Mouse (Mus musculus) pancreas, adult 10 weeks (tissue): ENCODE results near the gene Mcm3. TPM values are rescaled to one million over a fixed set of nuclear protein-coding genes. Genes with fewer than 3 reads are reported as not detected.

ENCODE experiments used
- polyA plus RNA-seq: library from polyadenylated mRNA; stranded (reverse); fragments of 350-450 nt; fragmentation: Illumina TruSeq; extraction: RNeasy Lipid Tissue Mini Kit (QIAGEN cat#74804); gene quantifications from one replicate; pipeline ENCODE4 v1.2.3, GENCODE M21; 2015; ENCODE audit warnings: low read depth, low replicate concordance; ENCODE audit not compliant: insufficient read depth

Mcm3 gene
- polyA plus RNA-seq = 2.4 TPM

DNA sequence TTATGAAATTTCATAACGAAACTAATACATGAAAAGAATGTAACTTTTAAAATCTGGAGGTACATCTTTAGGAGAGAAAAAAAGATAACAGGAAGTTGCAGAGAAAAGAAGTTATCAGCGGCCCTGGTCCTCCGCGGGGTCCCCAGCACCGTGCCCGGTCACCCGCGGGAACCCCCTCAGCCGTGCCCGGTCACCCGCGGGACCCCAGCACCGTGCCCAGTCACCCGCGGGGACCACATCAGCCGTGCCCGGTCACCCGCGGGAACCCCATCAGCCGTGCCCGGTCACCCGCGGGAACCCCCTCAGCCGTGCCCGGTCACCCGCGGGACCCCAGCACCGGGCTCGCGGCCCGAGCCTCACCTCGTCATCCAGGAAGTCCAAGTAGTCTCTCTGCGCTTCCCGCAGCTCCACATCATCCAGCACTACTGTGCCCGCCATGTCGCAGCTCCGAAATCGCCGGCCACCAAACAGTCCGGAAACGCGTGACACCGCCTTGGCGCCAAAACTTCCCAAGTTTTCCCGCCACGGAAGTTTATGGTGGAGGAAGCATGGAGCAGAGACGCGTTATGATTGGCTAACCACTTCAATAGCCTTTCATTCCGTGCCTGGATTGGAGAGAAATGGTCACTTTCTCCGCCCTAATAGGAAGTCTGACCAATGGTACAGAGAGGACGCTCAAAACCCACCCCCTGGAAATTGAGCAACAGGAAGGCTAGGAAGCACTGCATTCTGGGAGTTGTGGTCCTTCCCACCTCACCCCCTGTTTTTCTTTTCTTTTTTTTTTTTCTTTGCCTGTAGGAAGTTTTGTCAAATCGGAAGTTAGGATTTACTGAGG, at the start of gene Mcm3:
Gene Mcm3, minus strand, starts transcription at position 542 of the 835 bp plus-strand sequence.

GRCm38 (mm10) chr1:20790517-20790916, 29.6 kb downstream of the Mcm3 start, which contains the start of gene Il17f:
Gene Il17f, minus strand, starts transcription at chr1:20790617.

Other genes starting within 250 kb of the Mcm3 start
- 3.1 TPM for gene Pkhd1, start 202.2 kb downstream of the Mcm3 start, polyA plus RNA-seq
- gene Il17a, start 89.4 kb downstream of the Mcm3 start, polyA plus RNA-seq = not detected
- gene Il17f, start 29.7 kb downstream of the Mcm3 start, polyA plus RNA-seq = not detected
- gene Paqr8, start 70.3 kb upstream of the Mcm3 start, polyA plus RNA-seq = 0.72 TPM
- gene Efhc1, start 131.3 kb upstream of the Mcm3 start, polyA plus RNA-seq = not detected